Mouse (Mus musculus): ENCODE results near the gene Cryaa. TPM values are rescaled to one million over a fixed set of nuclear protein-coding genes. Genes with fewer than 3 reads are reported as not detected.

Gene Cryaa
- polyA plus RNA-seq, 1 experiment from 2014 or later: 0.31 TPM

- whole genome bisulfite sequencing: 57% methylated on average over 3 of the region's 3 CpGs
- H3K27ac ChIP-seq (ENCODE audit: low read length): no peak overlapping the region
- no peak overlapping the region for H3K4me2 ChIP-seq (ENCODE audit: low read depth, low read length)
- H3K4me3 ChIP-seq (ENCODE audit: low read length): no peak overlapping the region
- H3K4me1 ChIP-seq (ENCODE audit: control insufficient read depth, insufficient read depth, low read length): no peaks in the 10 kb centered on the region
- no peaks in the 10 kb centered on the region for H3K9me3 ChIP-seq (ENCODE audit: control insufficient read depth, low read length)
- ATAC-seq: no peak
- no peak overlapping the region for H3K9ac ChIP-seq (ENCODE audit: low read depth, low read length)
- no peaks in the 10 kb centered on the region for H3K27me3 ChIP-seq (replicated peaks; ENCODE audit: control insufficient read depth, insufficient read depth, low read length)
- H3K36me3 ChIP-seq (ENCODE audit: control insufficient read depth, insufficient read depth, low read length): no peaks in the 10 kb centered on the region
These were observed 36.5 kb downstream of the Cryaa start for GRCm38 (mm10) chr17:31714125-31714524.

GRCm38 (mm10) chr17:31715006-31715405 is 37.4 kb downstream of the Cryaa start:
- ATAC-seq: no peak
- Histone ChIP-seq H3K27me3 (replicated peaks; ENCODE audit: control insufficient read depth, insufficient read depth, low read length) (no peaks in the 10 kb centered on the region), H3K27ac (ENCODE audit: low read length) (no peak overlapping the region), H3K4me3 (ENCODE audit: low read length) (no peak overlapping the region), H3K9ac (ENCODE audit: low read depth, low read length) (no peak overlapping the region), H3K4me2 (ENCODE audit: low read depth, low read length) (no peak overlapping the region), H3K4me1 (ENCODE audit: control insufficient read depth, insufficient read depth, low read length) (no peaks in the 10 kb centered on the region), H3K36me3 (ENCODE audit: control insufficient read depth, insufficient read depth, low read length) (no peaks in the 10 kb centered on the region), H3K9me3 (ENCODE audit: control insufficient read depth, low read length) (no peaks in the 10 kb centered on the region)
- 85% methylated on average over 11 of the region's 11 CpGs for WGBS

GRCm38 (mm10) chr17:31721637-31722036 is 44.0 kb downstream of the Cryaa start:
- H3K9ac ChIP-seq (ENCODE audit: low read depth, low read length): no peak overlapping the region
- no peak for ATAC-seq
- WGBS: 80% methylated on average over 6 of the region's 6 CpGs

GRCm38 (mm10) chr17:31725366-31725765 is 47.8 kb downstream of the Cryaa start:
- H3K4me3 ChIP-seq (ENCODE audit: low read length): no peak overlapping the region
- no peak overlapping the region for H3K9ac ChIP-seq (ENCODE audit: low read depth, low read length)
- no peak overlapping the region for H3K4me2 ChIP-seq (ENCODE audit: low read depth, low read length)
- H3K27ac ChIP-seq (ENCODE audit: low read length): no peak overlapping the region
- H3K27me3 ChIP-seq (replicated peaks; ENCODE audit: control insufficient read depth, insufficient read depth, low read length): no peaks in the 10 kb centered on the region; the same call in 1 of the 2 replicates
- peaks cover 4% of the 10 kb centered on the region; the same call in 1 of the 2 replicates for H3K4me1 ChIP-seq (ENCODE audit: control insufficient read depth, insufficient read depth, low read length)
- no peaks in the 10 kb centered on the region for H3K36me3 ChIP-seq (ENCODE audit: control insufficient read depth, insufficient read depth, low read length)
- no peak for ATAC-seq
- WGBS: 38% methylated on average over 6 of the region's 6 CpGs
- H3K9me3 ChIP-seq (ENCODE audit: control insufficient read depth, low read length): no peaks in the 10 kb centered on the region

More at GRCm38 (mm10) chr17:31721637-31722036, 44.0 kb downstream of the Cryaa start:
- no peaks in the 10 kb centered on the region for H3K4me1 ChIP-seq (ENCODE audit: control insufficient read depth, insufficient read depth, low read length)
- no peak overlapping the region for H3K4me3 ChIP-seq (ENCODE audit: low read length)
- H3K4me2 ChIP-seq (ENCODE audit: low read depth, low read length): no peak overlapping the region
- H3K27ac ChIP-seq (ENCODE audit: low read length): no peak overlapping the region
- no peaks in the 10 kb centered on the region for H3K9me3 ChIP-seq (ENCODE audit: control insufficient read depth, low read length)
- H3K36me3 ChIP-seq (ENCODE audit: control insufficient read depth, insufficient read depth, low read length): no peaks in the 10 kb centered on the region
- H3K27me3 ChIP-seq (replicated peaks; ENCODE audit: control insufficient read depth, insufficient read depth, low read length): no peaks in the 10 kb centered on the region; the same call in 1 of the 2 replicates

GRCm38 (mm10) chr17:31726216-31726615 is 48.6 kb downstream of the Cryaa start:
- Histone ChIP-seq H3K36me3 (ENCODE audit: control insufficient read depth, insufficient read depth, low read length) (no peaks in the 10 kb centered on the region), H3K9ac (ENCODE audit: low read depth, low read length) (no peak overlapping the region), H3K27ac (ENCODE audit: low read length) (no peak overlapping the region), H3K9me3 (ENCODE audit: control insufficient read depth, low read length) (no peaks in the 10 kb centered on the region), H3K27me3 (replicated peaks; ENCODE audit: control insufficient read depth, insufficient read depth, low read length) (no peaks in the 10 kb centered on the region; the same call in 1 of the 2 replicates), H3K4me3 (ENCODE audit: low read length) (no peak overlapping the region), H3K4me2 (ENCODE audit: low read depth, low read length) (no peak overlapping the region), H3K4me1 (ENCODE audit: control insufficient read depth, insufficient read depth, low read length) (peaks cover 9% of the 10 kb centered on the region)
- 94% methylated on average over 5 of the region's 5 CpGs for WGBS
- no peak for ATAC-seq

GRCm38 (mm10) chr17:31727230-31727629 is 49.6 kb downstream of the Cryaa start:
- Histone ChIP-seq H3K4me1 (ENCODE audit: control insufficient read depth, insufficient read depth, low read length) (peaks cover 9% of the 10 kb centered on the region), H3K27ac (ENCODE audit: low read length) (no peak overlapping the region), H3K4me3 (ENCODE audit: low read length) (no peak overlapping the region), H3K9ac (ENCODE audit: low read depth, low read length) (no peak overlapping the region), H3K27me3 (replicated peaks; ENCODE audit: control insufficient read depth, insufficient read depth, low read length) (no peaks in the 10 kb centered on the region; the same call in 1 of the 2 replicates), H3K36me3 (ENCODE audit: control insufficient read depth, insufficient read depth, low read length) (no peaks in the 10 kb centered on the region), H3K9me3 (ENCODE audit: control insufficient read depth, low read length) (no peaks in the 10 kb centered on the region), H3K4me2 (ENCODE audit: low read depth, low read length) (no peak overlapping the region)
- no peak for ATAC-seq
- 60% methylated on average over 4 of the region's 4 CpGs for WGBS

GRCm38 (mm10) chr17:31728043-31728442 is 50.4 kb downstream of the Cryaa start:
- H3K36me3 ChIP-seq (ENCODE audit: control insufficient read depth, insufficient read depth, low read length): no peaks in the 10 kb centered on the region
- no peak overlapping the region for H3K4me2 ChIP-seq (ENCODE audit: low read depth, low read length)
- no peaks in the 10 kb centered on the region for H3K9me3 ChIP-seq (ENCODE audit: control insufficient read depth, low read length)
- no peak overlapping the region for H3K9ac ChIP-seq (ENCODE audit: low read depth, low read length)
- H3K27me3 ChIP-seq (replicated peaks; ENCODE audit: control insufficient read depth, insufficient read depth, low read length): no peaks in the 10 kb centered on the region; the same call in 1 of the 2 replicates
- H3K27ac ChIP-seq (ENCODE audit: low read length): no peak overlapping the region
- ATAC-seq: no peak
- WGBS: 67% methylated on average over 4 of the region's 4 CpGs
- no peak overlapping the region for H3K4me3 ChIP-seq (ENCODE audit: low read length)
- H3K4me1 ChIP-seq (ENCODE audit: control insufficient read depth, insufficient read depth, low read length): peaks cover 9% of the 10 kb centered on the region

- Histone ChIP-seq H3K9ac (ENCODE audit: low read depth, low read length) (no peak overlapping the region), H3K9me3 (ENCODE audit: control insufficient read depth, low read length) (no peaks in the 10 kb centered on the region), H3K4me3 (ENCODE audit: low read length) (no peak overlapping the region), H3K36me3 (ENCODE audit: control insufficient read depth, insufficient read depth, low read length) (no peaks in the 10 kb centered on the region), H3K4me2 (ENCODE audit: low read depth, low read length) (no peak overlapping the region), H3K27ac (ENCODE audit: low read length) (no peak overlapping the region), H3K27me3 (replicated peaks; ENCODE audit: control insufficient read depth, insufficient read depth, low read length) (no peaks in the 10 kb centered on the region; the same call in 1 of the 2 replicates), H3K4me1 (ENCODE audit: control insufficient read depth, insufficient read depth, low read length) (peaks cover 9% of the 10 kb centered on the region)
- 60% methylated on average over 7 of the region's 7 CpGs for WGBS
- peak; percentile 69 for ATAC-seq
These were observed 51.4 kb downstream of the Cryaa start for GRCm38 (mm10) chr17:31728968-31729501.

- no peak for ATAC-seq
- WGBS: 45% methylated on average over 6 of the region's 6 CpGs
These were observed 53.4 kb downstream of the Cryaa start for GRCm38 (mm10) chr17:31731038-31731437.

More at GRCm38 (mm10) chr17:31731038-31731437, 53.4 kb downstream of the Cryaa start:
- Histone ChIP-seq H3K36me3 (ENCODE audit: control insufficient read depth, insufficient read depth, low read length) (no peaks in the 10 kb centered on the region), H3K4me1 (ENCODE audit: control insufficient read depth, insufficient read depth, low read length) (peaks cover 9% of the 10 kb centered on the region), H3K27me3 (replicated peaks; ENCODE audit: control insufficient read depth, insufficient read depth, low read length) (no peaks in the 10 kb centered on the region; the same call in 1 of the 2 replicates), H3K9me3 (ENCODE audit: control insufficient read depth, low read length) (no peaks in the 10 kb centered on the region), H3K4me2 (ENCODE audit: low read depth, low read length) (no peak overlapping the region), H3K27ac (ENCODE audit: low read length) (no peak overlapping the region), H3K9ac (ENCODE audit: low read depth, low read length) (no peak overlapping the region), H3K4me3 (ENCODE audit: low read length) (no peak overlapping the region)

Data from intestine, embryonic 16.5 days (tissue).